Mouse (Mus musculus) mouse embryonic stem cell (cell line): ENCODE data around the gene Gm15446.
"Not testable (repeated sequence)": the region's sequence is repeated elsewhere in the genome, so short reads cannot be mapped to it uniquely, and the experiment has no call there.

Experiments
- in situ Hi-C, 2 experiments: fragments of 300-500 bp; cut with MboI; formaldehyde crosslinking; loops; 1 replicate in 1 of 2; 3 replicates in 1 of 2; pipeline ENCODE4 v1.14.3; 2019 to 2020; ENCODE audit warnings: low sequenced_read_pairs in 2 of 2, low pct_unique_long_range_greater_than_20kb in 1 of 2, mixed read lengths in 1 of 2; ENCODE audit not compliant: unreplicated experiment in 1 of 2

Gene Gm15446

DNA sequence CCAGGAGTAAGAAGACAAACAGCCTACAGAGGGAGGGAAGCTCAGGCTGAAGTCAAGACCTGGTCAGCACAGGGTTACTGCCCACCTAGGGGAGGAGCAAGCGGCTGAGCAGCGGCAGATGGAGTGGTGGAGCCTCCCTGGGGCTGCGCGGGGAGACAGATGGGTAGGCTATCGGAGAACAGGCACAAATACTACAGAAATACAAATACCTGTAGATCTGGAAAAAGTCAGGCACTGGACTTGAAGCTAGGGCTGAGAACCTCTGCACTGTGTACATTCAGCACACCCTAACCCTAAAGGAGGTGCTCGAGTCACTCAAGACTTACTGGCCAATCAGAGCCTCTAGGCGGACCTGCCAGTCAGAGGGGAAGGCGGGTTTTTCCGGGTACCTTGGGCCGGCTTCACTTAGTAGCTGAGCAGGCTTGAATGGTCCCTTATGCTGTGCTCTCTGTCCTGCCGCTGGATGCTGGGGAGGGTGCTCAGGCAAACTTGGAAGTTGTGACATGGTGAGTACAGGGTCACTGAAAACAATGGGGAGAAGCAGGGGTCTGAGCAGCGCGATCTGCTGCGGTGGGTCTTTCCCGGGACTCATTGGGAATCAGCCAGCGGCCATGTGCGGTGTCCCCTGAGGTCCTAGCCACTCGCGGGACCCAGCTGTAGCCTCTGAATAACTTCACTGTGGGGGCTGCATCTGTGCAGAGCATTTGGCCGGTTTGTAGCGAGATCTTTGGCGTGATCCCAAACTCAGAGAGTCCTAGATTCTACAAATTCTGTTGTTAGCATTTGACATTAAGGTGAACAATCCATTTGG is at the start of gene Gm15446:
TSS of gene Gm15446 (plus strand) at position 140 of the 811 bp plus-strand sequence.
- in situ Hi-C loops = not testable (repeated sequence)

DNA sequence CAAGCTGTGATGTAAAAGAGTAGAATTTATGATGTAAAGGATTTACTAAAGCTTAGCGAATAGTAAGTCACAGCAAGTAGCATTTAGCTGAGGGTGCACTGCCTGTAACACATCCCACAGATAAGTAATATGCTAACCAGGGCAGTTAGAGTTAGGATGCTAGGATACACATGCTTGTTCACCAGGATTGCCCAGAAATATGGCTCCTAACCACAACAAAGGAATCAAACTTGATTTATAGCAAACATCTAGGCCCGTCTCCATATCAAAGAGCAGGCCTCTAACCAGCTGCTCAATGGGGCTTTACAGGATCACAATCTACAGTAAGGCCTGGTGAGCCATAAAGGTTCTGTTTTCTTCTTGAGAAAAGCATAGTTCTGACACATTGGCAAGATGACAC is 929 bp downstream of the Gm15446 start:
- in situ Hi-C loops = not testable (repeated sequence)

DNA sequence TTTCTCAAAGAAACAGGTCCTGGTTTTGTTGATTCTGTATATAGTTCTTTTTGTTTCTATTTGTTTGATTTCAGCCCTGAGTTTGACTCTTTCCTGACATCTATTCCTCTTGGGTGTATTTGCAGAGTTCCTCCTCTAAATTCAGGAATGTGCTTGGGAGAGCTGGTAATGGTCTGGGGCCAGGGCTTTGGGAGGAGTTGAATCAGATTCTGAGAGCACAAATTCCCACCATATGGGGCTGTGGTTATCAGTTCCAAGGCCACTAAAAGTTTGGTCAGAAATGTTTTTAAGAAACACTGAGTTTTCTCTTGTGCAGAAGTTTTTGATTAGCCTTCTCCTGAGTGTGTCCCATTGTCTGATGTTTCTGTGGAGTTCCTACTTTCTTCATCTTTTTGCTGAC is 1.7 kb downstream of the Gm15446 start:
- in situ Hi-C loops = no loop called here

DNA sequence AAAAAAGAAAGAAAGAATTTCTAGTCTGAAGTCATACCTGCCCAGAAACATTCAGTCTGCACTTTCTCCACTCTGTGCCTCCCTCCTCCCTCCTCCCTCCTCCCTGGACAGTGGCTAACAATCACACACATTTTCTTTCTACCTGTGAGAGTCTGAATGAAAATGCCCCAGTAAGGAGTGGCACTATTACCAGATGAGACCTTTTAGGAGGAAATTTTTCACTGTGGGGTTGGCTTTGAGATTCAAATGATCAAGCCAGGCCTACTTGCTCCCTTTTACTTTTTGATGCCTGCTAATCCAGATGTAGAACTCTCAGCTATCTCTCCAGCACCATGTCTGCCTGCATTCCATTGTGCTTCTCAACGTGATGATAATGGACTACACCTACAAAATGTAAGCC is 27.1 kb downstream of the Gm15446 start:
- in situ Hi-C loops = no loop called here

DNA sequence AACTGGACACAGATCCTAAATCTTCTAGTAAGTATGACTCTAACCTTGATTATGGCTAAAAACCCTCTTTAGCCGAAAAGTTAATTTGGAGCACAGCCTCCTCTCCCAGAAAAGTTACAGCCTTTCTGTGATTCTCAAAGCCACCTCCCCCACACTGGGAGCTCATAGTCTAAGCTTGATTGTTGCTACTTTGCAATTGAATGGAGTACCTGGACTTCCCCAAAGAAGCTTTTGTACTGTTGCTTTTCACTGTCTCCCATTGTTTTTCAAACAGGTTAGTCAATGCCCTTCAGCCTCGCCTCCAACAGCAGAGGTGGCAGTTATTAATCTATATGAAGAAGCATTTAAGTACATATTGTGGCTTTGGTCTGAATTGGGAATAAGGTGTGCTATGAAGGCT is 57.5 kb downstream of the Gm15446 start:
- in situ Hi-C loops = loop anchor here in 1 of 2 experiments (10.0 kb wide), 1 partner anchor 66 kb away; no protein-coding TSS in a partner anchor
